Mouse (Mus musculus): Measurements from ENCODE around the gene Unc13c.

GRCm38 (mm10) chr9:73898516-73898915 lies 70.2 kb downstream of the Unc13c start:
- no peak for TF ChIP-seq CTCF (IDR thresholded peaks at IDR 0.05; ENCODE audit: low read depth, low read length)
- no peak for TF ChIP-seq POLR2A (IDR thresholded peaks at IDR 0.05; ENCODE audit: insufficient read depth, low read length)

Measured in ES-Bruce4 (cell line).